Mouse (Mus musculus) Muller cell, postnatal 12 days (primary cell): Measurements from ENCODE around the gene Dync1i2.
A peak's percentile ranks its signal among the peaks of the same experiment; 100 is the strongest.

Experiments
- DNase-seq: peaks from one replicate; pipeline ENCODE4 v3.0.0-alpha.2; 2015; ENCODE audit errors: inconsistent ontology term

Dync1i2 gene

GRCm38 (mm10) chr2:71203819-71204432 is 7.6 kb upstream of the Dync1i2 start:
- DNase-seq: no peak

DNA sequence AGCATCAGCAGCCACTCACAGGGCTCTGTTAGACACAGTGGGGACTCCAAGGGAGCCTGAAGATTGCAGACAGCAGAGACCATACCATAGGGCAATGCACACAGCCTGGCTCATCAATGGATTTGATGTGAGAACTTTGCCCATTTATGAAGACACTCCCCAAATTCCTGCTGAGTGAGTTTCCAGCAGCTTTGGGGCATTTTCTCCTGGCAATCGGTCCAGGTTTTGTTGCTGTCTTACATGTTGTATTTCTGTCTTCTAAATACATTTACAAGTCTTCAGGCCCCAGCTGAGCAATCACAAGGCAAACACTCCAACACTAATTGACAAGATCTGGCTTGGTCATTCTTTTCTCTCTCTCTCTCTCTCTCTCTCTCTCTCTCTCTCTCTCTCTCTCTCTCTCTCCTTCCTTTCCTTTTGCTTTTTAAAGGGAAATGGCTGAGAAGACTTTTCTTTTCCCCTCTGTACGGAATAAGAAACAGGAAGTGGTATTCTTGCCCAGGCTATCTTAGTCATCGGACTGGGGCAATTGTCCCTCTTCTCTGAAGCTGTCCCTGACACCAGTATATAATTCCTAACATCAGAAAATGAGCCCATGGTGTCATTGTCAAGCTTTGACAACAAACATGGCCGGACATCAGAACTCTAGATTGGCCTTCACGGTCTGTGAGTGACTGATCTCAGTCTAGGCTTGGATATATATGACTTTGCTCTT is 2.3 kb upstream of the Dync1i2 start:
- no peak for DNase-seq

DNA sequence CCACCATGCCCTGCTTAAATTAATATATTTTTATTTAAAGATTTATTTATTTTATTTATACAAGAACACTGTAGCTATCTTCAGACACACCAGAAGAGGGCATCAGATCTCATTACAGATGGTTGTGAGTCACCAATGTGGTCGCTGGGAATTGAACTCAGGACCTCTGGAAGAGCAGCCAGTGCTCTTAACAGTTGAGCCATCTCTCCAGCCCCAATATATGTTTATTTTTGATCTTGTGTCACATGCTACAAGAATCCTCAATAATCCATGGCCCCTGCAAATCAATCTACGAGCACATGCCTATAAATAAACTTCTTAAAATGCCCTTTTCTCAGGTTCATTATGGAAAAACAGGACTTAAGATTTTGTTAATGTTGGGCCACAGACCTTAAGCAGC is 410 bp upstream of the Dync1i2 start:
- DNase-seq: no peak

- no peak for DNase-seq
These were observed 837 bp downstream of the Dync1i2 start for GRCm38 (mm10) chr2:71212360-71212726.

- no peak for DNase-seq
These were observed 9.5 kb downstream of the Dync1i2 start for GRCm38 (mm10) chr2:71221020-71221419.

GRCm38 (mm10) chr2:71227398-71227797 is 15.9 kb downstream of the Dync1i2 start:
- DNase-seq: peak; percentile 6

- DNase-seq: no peak
These were observed 18.1 kb downstream of the Dync1i2 start for GRCm38 (mm10) chr2:71229603-71230002.

DNA sequence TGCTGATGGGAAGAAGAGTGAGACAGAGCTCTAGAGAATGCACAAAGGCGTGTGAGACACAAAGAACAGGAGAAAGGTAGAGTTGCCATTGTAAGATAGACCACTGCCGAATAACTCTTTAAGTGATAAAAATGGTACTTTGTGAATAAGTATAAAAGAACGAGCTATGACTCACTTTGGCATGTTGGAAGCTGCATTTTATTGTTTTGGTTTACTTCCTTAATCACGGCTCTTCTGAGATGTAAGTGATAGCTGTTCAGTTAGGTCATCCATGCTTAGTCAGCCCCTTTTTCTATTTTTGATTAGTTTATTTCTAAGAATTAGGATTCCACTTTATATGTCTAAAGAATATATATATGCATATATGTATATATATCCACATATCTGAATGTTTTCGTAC is 20.4 kb downstream of the Dync1i2 start:
- peak; percentile 42 for DNase-seq

- DNase-seq: no peak
These were observed 21.5 kb downstream of the Dync1i2 start for GRCm38 (mm10) chr2:71232976-71233375.

DNA sequence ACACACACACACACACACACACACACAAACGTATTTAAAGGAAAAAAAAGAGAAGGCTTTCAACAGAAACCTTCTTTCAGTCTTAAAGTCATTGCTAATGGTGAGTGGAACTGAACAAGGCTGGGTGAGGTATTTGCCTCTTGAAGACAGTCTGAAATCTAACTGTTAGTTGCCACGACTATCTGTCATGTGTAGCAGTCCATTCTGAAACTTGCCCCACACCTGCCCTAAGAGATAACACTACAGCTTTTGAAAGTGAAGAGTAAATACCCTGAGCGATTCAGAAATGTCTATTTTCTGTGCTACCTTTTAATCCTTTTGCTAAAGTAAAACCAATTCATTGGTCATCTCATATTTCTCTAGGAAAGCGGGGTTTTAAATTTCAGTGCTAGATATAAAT is 23.9 kb downstream of the Dync1i2 start:
- DNase-seq: no peak

DNA sequence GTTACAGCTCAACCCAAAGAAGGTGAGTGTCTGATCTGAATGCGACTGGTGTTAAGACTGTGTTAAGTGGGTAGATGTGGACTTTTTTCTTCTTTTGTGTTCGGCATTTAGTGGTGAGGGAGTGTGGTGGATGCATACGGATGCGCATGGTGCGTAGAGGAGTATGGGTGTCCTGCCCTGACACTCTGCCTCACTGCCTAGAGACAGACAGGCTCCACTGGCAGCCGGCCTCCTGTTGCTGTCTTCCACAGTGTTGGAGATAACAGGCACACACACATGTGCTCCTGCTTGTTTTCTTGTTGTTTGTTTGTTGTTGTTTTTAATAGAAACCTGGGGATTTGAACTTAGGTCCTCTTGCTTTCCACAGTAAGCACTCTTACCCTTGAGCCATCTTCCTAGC is 24.5 kb downstream of the Dync1i2 start:
- no peak for DNase-seq

- no peak for DNase-seq
These were observed 30.0 kb downstream of the Dync1i2 start for GRCm38 (mm10) chr2:71241505-71241904.

DNA sequence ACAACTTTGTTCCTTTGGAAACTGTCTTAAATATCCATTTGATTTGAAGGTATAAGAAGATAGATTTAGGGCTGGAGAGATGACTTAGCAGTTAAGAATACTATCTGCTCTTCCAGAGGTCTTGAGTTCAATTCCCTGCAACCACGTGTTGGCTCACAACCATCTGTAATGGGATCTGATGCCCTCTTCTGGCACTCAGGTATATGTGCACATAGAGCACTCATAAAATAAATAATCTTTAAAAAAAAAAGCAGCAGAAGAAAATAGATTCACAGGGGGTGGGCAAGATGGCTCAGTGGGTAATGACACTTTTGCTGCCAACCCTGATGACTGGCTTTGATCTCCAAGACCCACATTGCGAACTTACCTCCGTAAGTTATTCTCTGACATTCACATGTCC is 30.7 kb downstream of the Dync1i2 start:
- DNase-seq: no peak

GRCm38 (mm10) chr2:71243058-71243672 is 31.7 kb downstream of the Dync1i2 start:
- DNase-seq: no peak

DNA sequence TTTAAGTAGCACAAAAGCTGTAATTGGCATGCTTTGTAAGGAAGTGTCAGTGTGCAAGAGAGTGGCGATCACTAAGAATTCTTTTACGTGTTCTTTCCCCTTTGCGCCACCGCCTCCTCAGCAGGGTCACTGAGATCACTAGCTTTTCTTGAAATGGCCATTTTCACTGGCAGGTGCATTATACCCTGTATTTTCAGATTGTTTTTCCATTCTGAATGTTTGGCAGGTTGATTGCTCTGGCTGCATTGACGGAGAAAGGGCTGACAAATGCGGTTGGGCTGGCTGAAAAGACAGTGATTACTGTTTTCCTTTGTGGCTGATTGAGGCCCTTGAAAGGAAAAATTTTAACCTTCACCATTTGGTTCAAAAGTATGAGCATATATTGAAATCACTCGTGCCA is 33.3 kb downstream of the Dync1i2 start:
- peak; percentile 23 for DNase-seq

DNA sequence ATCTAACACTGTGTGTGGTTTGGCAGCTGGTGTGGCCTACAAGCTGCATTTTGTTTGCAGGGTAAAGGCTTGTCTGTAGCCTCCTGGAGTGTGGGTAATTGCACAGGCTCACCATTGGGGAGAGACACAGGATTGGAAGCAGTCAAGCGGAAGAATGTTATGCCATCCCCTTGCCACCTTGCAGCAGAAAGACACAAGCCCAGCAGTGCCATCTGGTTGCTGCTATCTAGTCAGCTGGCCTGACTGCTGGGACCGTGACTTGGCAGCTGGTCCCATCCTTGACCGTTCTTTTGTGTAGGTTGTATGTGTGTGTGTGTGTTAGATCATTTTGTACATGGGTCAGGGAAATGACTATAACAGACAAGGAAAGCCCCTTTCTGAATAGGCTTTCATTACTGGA is 33.9 kb downstream of the Dync1i2 start:
- peak; percentile 67 for DNase-seq

DNA sequence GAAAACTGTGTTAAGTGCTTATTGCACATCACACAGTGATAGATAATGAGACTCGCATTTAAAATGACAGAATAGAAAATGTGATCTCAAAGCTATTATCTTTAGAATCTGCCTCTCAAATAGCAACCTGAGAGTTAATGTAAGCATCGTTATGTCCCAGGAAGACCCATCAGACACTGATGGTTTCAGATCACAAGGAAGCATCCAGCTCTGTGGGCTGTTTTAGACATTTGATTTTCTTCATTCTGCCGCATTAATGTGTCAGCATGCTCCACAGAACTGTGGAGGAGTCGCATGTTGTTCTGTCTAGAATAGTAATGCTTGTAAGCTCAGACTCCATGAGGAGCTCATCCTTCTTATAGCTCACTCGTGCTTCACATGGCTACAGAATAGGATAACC is 34.6 kb downstream of the Dync1i2 start:
- no peak for DNase-seq

DNA sequence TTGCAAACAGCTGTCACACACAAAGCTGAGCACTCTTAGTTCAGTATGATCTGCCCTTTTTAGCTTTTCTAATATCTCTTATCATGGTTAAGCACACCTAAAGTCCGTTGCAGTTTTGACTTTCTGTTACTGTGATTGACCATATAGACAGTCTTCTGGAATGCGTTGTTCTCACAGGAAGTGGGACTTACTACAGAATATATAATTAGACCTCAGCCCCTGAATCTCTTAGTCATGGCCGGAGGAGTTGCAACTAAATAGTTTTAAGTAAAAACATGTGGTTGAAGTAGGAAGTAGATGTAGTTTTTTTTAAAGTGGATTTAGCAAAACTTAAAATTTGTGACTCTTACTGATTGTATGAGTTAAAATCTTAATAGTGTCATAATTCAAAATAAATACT is 36.6 kb downstream of the Dync1i2 start:
- DNase-seq: no peak

- no peak for DNase-seq
These were observed 39.3 kb downstream of the Dync1i2 start for GRCm38 (mm10) chr2:71250841-71251240.

DNA sequence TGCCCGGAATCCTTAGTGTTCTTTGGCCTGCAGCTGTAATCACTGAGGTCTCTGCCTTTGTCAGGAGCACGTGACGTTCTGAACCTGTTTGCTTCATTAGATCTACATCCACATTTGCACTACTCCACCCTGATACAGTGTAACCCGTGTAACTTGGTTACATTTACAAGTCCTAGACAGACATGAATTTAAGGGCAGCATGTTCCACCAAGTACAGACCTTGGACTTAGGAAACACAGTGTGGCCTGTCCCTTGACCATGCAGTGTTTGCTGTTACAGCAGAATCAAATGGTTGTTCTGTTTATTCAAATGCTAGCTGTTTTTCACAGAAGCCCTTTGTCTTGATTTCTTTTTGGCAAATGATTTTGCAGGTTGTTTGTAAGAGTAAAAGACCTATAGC is 43.3 kb downstream of the Dync1i2 start:
- no peak for DNase-seq

DNA sequence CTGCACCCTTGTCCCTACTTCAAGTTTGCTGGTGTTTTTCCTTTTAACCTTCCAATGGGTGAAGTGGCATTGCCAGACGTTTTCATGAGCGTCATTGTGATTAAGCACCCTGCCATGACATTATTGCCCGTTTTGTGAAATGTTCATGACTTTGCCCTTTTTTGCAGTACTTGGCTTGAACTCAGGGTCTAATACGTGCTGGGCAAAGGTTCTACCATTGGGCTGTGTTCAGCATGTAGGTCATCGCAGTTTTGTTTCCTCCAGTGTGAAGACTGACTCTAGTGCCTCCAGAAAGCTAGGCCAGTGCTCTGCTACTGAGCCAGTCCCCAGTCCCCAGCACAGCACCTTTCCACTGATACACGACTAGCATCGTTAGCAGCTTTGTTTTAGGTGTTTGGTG is 45.1 kb downstream of the Dync1i2 start:
- no peak for DNase-seq

- no peak for DNase-seq
These were observed 53.1 kb downstream of the Dync1i2 start for GRCm38 (mm10) chr2:71264585-71264984.

DNA sequence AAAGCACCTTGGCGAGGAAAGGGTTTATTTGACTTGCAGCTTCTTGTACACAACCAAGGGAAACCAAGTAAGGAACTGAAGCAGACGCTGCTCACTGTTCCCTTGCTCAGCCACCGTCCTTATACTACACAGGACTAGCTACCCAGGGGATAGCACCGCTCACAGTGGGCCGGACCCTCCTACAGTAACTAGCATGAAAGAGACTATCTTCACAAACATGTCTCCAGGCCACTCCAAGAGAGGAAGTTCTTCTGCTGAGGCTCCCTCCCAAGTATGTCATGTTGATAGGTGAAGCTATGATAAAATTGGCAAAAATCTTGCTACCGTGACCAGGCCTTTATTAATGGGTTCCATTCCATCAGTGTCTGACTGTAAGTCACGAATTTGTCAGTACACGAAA is 57.2 kb downstream of the Dync1i2 start:
- DNase-seq: no peak
